Mouse (Mus musculus): ENCODE measurements around the gene Dido1. TPM values are rescaled to one million over a fixed set of nuclear protein-coding genes. Genes with fewer than 3 reads are reported as not detected.

The Dido1 gene
- polyA plus RNA-seq, 1 experiment from 2014 or later, result 44.1 TPM

- 2% methylated on average over 64 of the region's 64 CpGs for WGBS
- DNase-seq (ENCODE audit: low spot score), result no peak
- Histone ChIP-seq H3K4me3 (ENCODE audit: low read depth, low read length) (peak overlapping the region; percentile 97), H3K4me1 (replicated peaks; ENCODE audit: control insufficient read depth, insufficient read depth, low read length) (peaks cover 9% of the 10 kb centered on the region), H3K4me2 (ENCODE audit: low read depth, low read length, severe bottlenecking) (peak overlapping the region; percentile 66), H3K9ac (ENCODE audit: low read length) (peak overlapping the region; percentile 97), H3K27ac (ENCODE audit: low read depth, low read length) (peak overlapping the region; percentile 37; the same call in 1 of the 2 replicates), H3K9me3 (ENCODE audit: control insufficient read depth, low read length) (no peaks in the 10 kb centered on the region), H3K27me3 (ENCODE audit: control insufficient read depth, insufficient read depth, low read length) (no peaks in the 10 kb centered on the region), H3K36me3 (ENCODE audit: control insufficient read depth, insufficient read depth, low read length) (0 out of 2 replicates have a peak, but pooled peaks cover 2% of the 10 kb centered on the region)
- peak; percentile 66 for ATAC-seq (replicated peaks; ENCODE audit: low FRiP score)
These were observed 717 bp upstream of the Dido1 start for GRCm38 (mm10) chr2:180710276-180711155.

- no peaks in the 10 kb centered on the region for H3K27me3 ChIP-seq (ENCODE audit: control insufficient read depth, insufficient read depth, low read length)
- no peaks in the 10 kb centered on the region for H3K9me3 ChIP-seq (ENCODE audit: control insufficient read depth, low read length)
- WGBS, result under 1% methylated on average over 39 of the region's 39 CpGs
- peak overlapping the region; percentile 72 for H3K9ac ChIP-seq (ENCODE audit: low read length)
- 0 out of 2 replicates have a peak overlapping the region, but pooled peaks have one; percentile 0 for H3K27ac ChIP-seq (ENCODE audit: low read depth, low read length)
- H3K4me3 ChIP-seq (ENCODE audit: low read depth, low read length), result peak overlapping the region; percentile 97
- H3K4me1 ChIP-seq (replicated peaks; ENCODE audit: control insufficient read depth, insufficient read depth, low read length), result peaks cover 9% of the 10 kb centered on the region
- H3K36me3 ChIP-seq (ENCODE audit: control insufficient read depth, insufficient read depth, low read length), result 0 out of 2 replicates have a peak, but pooled peaks cover 2% of the 10 kb centered on the region
- peak; percentile 58 for ATAC-seq (replicated peaks; ENCODE audit: low FRiP score)
- H3K4me2 ChIP-seq (ENCODE audit: low read depth, low read length, severe bottlenecking), result peak overlapping the region; percentile 83
- no peak for DNase-seq (ENCODE audit: low spot score)
These were observed 526 bp downstream of the Dido1 start for GRCm38 (mm10) chr2:180709023-180709922.

GRCm38 (mm10) chr2:180705975-180706374, 3.8 kb downstream of the Dido1 start:
- Histone ChIP-seq H3K9ac (ENCODE audit: low read length) (no peak overlapping the region), H3K27me3 (ENCODE audit: control insufficient read depth, insufficient read depth, low read length) (no peaks in the 10 kb centered on the region), H3K9me3 (ENCODE audit: control insufficient read depth, low read length) (no peaks in the 10 kb centered on the region), H3K27ac (ENCODE audit: low read depth, low read length) (no peak overlapping the region), H3K36me3 (ENCODE audit: control insufficient read depth, insufficient read depth, low read length) (no peaks in the 10 kb centered on the region), H3K4me3 (ENCODE audit: low read depth, low read length) (no peak overlapping the region), H3K4me1 (replicated peaks; ENCODE audit: control insufficient read depth, insufficient read depth, low read length) (peaks cover 9% of the 10 kb centered on the region; the same call in 1 of the 2 replicates), H3K4me2 (ENCODE audit: low read depth, low read length, severe bottlenecking) (no peak overlapping the region)
- DNase-seq (ENCODE audit: low spot score) (no peak), ATAC-seq (replicated peaks; ENCODE audit: low FRiP score) (no peak)
- 89% methylated on average over 5 of the region's 5 CpGs for WGBS

GRCm38 (mm10) chr2:180705066-180705465, 4.7 kb downstream of the Dido1 start:
- DNase-seq (ENCODE audit: low spot score) (no peak), ATAC-seq (replicated peaks; ENCODE audit: low FRiP score) (no peak)
- Histone ChIP-seq H3K4me2 (ENCODE audit: low read depth, low read length, severe bottlenecking) (no peak overlapping the region), H3K4me3 (ENCODE audit: low read depth, low read length) (no peak overlapping the region), H3K9ac (ENCODE audit: low read length) (no peak overlapping the region), H3K36me3 (ENCODE audit: control insufficient read depth, insufficient read depth, low read length) (no peaks in the 10 kb centered on the region), H3K4me1 (replicated peaks; ENCODE audit: control insufficient read depth, insufficient read depth, low read length) (peaks cover 15% of the 10 kb centered on the region), H3K27me3 (ENCODE audit: control insufficient read depth, insufficient read depth, low read length) (no peaks in the 10 kb centered on the region), H3K9me3 (ENCODE audit: control insufficient read depth, low read length) (no peaks in the 10 kb centered on the region), H3K27ac (ENCODE audit: low read depth, low read length) (no peak overlapping the region)
- WGBS, result 87% methylated on average over 3 of the region's 3 CpGs

- Histone ChIP-seq H3K27ac (ENCODE audit: low read depth, low read length) (no peak overlapping the region), H3K9ac (ENCODE audit: low read length) (no peak overlapping the region), H3K4me1 (replicated peaks; ENCODE audit: control insufficient read depth, insufficient read depth, low read length) (peaks cover 16% of the 10 kb centered on the region), H3K36me3 (ENCODE audit: control insufficient read depth, insufficient read depth, low read length) (no peaks in the 10 kb centered on the region), H3K4me3 (ENCODE audit: low read depth, low read length) (no peak overlapping the region), H3K9me3 (ENCODE audit: control insufficient read depth, low read length) (no peaks in the 10 kb centered on the region), H3K4me2 (ENCODE audit: low read depth, low read length, severe bottlenecking) (no peak overlapping the region), H3K27me3 (ENCODE audit: control insufficient read depth, insufficient read depth, low read length) (no peaks in the 10 kb centered on the region)
- ATAC-seq (replicated peaks; ENCODE audit: low FRiP score) (no peak), DNase-seq (ENCODE audit: low spot score) (no peak)
- WGBS, result 88% methylated on average over 8 of the region's 8 CpGs
These were observed 5.2 kb downstream of the Dido1 start for GRCm38 (mm10) chr2:180704591-180704990.

GRCm38 (mm10) chr2:180703645-180704359, 6.0 kb downstream of the Dido1 start:
- Histone ChIP-seq H3K36me3 (ENCODE audit: control insufficient read depth, insufficient read depth, low read length) (no peaks in the 10 kb centered on the region), H3K27ac (ENCODE audit: low read depth, low read length) (no peak overlapping the region), H3K4me3 (ENCODE audit: low read depth, low read length) (no peak overlapping the region), H3K9ac (ENCODE audit: low read length) (no peak overlapping the region), H3K9me3 (ENCODE audit: control insufficient read depth, low read length) (no peaks in the 10 kb centered on the region), H3K27me3 (ENCODE audit: control insufficient read depth, insufficient read depth, low read length) (no peaks in the 10 kb centered on the region), H3K4me1 (replicated peaks; ENCODE audit: control insufficient read depth, insufficient read depth, low read length) (peaks cover 18% of the 10 kb centered on the region), H3K4me2 (ENCODE audit: low read depth, low read length, severe bottlenecking) (no peak overlapping the region)
- no peak for ATAC-seq (replicated peaks; ENCODE audit: low FRiP score)
- 82% methylated on average over 3 of the region's 3 CpGs for WGBS
- DNase-seq (ENCODE audit: low spot score), result no peak

- H3K27ac ChIP-seq (ENCODE audit: low read depth, low read length), result no peak overlapping the region; the same call in 1 of the 2 replicates
- no peaks in the 10 kb centered on the region for H3K36me3 ChIP-seq (ENCODE audit: control insufficient read depth, insufficient read depth, low read length)
- DNase-seq (ENCODE audit: low spot score), result no peak
- no peak overlapping the region; the same call in 1 of the 2 replicates for H3K4me2 ChIP-seq (ENCODE audit: low read depth, low read length, severe bottlenecking)
- H3K9me3 ChIP-seq (ENCODE audit: control insufficient read depth, low read length), result no peaks in the 10 kb centered on the region
- no peaks in the 10 kb centered on the region for H3K27me3 ChIP-seq (ENCODE audit: control insufficient read depth, insufficient read depth, low read length)
- WGBS, result 80% methylated on average over 5 of the region's 5 CpGs
- H3K4me3 ChIP-seq (ENCODE audit: low read depth, low read length), result no peak overlapping the region
- H3K9ac ChIP-seq (ENCODE audit: low read length), result peak overlapping the region; percentile 98
- no peak for ATAC-seq (replicated peaks; ENCODE audit: low FRiP score)
- peaks cover 13% of the 10 kb centered on the region for H3K4me1 ChIP-seq (replicated peaks; ENCODE audit: control insufficient read depth, insufficient read depth, low read length)
These were observed 6.6 kb downstream of the Dido1 start for GRCm38 (mm10) chr2:180703175-180703574.

- no peaks in the 10 kb centered on the region for H3K36me3 ChIP-seq (ENCODE audit: control insufficient read depth, insufficient read depth, low read length)
- H3K27me3 ChIP-seq (ENCODE audit: control insufficient read depth, insufficient read depth, low read length), result no peaks in the 10 kb centered on the region
- peak overlapping the region; percentile 71 for H3K4me2 ChIP-seq (ENCODE audit: low read depth, low read length, severe bottlenecking)
- peak overlapping the region; percentile 95 for H3K4me3 ChIP-seq (ENCODE audit: low read depth, low read length)
- peak overlapping the region; percentile 98 for H3K9ac ChIP-seq (ENCODE audit: low read length)
- peaks cover 13% of the 10 kb centered on the region for H3K4me1 ChIP-seq (replicated peaks; ENCODE audit: control insufficient read depth, insufficient read depth, low read length)
- 37% methylated on average over 4 of the region's 4 CpGs for WGBS
- H3K27ac ChIP-seq (ENCODE audit: low read depth, low read length), result peak overlapping the region; percentile 76
- DNase-seq (ENCODE audit: low spot score) (no peak), ATAC-seq (replicated peaks; ENCODE audit: low FRiP score) (no peak)
- no peaks in the 10 kb centered on the region for H3K9me3 ChIP-seq (ENCODE audit: control insufficient read depth, low read length)
These were observed 7.1 kb downstream of the Dido1 start for GRCm38 (mm10) chr2:180702701-180703149.
